Mouse (Mus musculus): Measurements from ENCODE around the gene March10.
A peak's percentile ranks its signal among the peaks of the same experiment; 100 is the strongest.

Gene March10

GRCm38 (mm10) chr11:105407846-105408441, 48.6 kb downstream of the March10 start:
- no peak for DNase-seq (ENCODE audit: low spot score in 2 of 2)

GRCm38 (mm10) chr11:105402355-105402754, 54.2 kb downstream of the March10 start:
- no peak for DNase-seq (ENCODE audit: low spot score in 2 of 2)

- no peak for DNase-seq (ENCODE audit: low spot score in 2 of 2)
Observed at GRCm38 (mm10) chr11:105390290-105390689, 66.2 kb downstream of the March10 start.

GRCm38 (mm10) chr11:105388636-105389035, 67.9 kb downstream of the March10 start:
- no peak for DNase-seq (ENCODE audit: low spot score in 2 of 2)

GRCm38 (mm10) chr11:105385266-105385665, 71.3 kb downstream of the March10 start:
- no peak for DNase-seq (ENCODE audit: low spot score in 2 of 2)

- DNase-seq (ENCODE audit: low spot score in 2 of 2): no peak
Observed at GRCm38 (mm10) chr11:105375821-105376235, 80.7 kb downstream of the March10 start.

DNA sequence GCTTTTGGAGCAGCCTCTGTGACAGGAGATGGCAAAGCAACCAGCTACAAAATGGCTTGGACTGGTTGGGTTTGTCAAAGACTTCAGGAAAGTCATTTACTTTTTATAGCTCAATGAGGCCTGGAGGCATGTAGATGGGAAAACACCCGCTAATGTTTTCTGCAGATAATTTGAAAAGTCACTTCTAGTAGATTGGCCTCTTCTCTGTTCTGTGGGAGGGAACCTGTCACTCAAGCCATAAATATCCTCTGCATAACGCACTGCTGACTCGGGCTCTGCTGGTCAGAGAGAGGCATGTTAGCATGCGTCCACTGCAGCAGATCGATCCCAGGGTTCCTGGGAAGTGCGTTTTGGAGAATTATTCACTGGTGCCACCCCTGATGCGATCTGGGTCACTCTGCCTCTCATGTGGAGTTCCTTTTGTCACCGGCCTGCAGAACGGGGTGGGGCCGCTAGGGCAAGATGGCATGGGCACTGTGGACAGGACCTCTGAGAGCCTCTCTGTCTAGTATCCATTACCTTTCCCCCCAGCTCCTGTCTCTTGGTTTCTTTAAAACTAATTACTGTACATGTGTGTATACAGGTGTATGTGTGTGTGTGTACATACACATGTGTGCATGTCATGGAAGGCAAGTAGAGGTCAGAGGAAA, 81.9 kb downstream of the March10 start:
- DNase-seq (ENCODE audit: low spot score in 2 of 2): no peak

- no peak for DNase-seq (ENCODE audit: low spot score in 2 of 2)
Observed at GRCm38 (mm10) chr11:105373881-105374280, 82.7 kb downstream of the March10 start.

- DNase-seq (ENCODE audit: low spot score in 2 of 2): no peak
Observed at GRCm38 (mm10) chr11:105371818-105372217, 84.7 kb downstream of the March10 start.

- no peak for DNase-seq (ENCODE audit: low spot score in 2 of 2)
Observed at GRCm38 (mm10) chr11:105369526-105370386, 86.8 kb downstream of the March10 start.

- DNase-seq (ENCODE audit: low spot score in 2 of 2): no peak
Observed at GRCm38 (mm10) chr11:105368833-105369232, 87.7 kb downstream of the March10 start.

DNA sequence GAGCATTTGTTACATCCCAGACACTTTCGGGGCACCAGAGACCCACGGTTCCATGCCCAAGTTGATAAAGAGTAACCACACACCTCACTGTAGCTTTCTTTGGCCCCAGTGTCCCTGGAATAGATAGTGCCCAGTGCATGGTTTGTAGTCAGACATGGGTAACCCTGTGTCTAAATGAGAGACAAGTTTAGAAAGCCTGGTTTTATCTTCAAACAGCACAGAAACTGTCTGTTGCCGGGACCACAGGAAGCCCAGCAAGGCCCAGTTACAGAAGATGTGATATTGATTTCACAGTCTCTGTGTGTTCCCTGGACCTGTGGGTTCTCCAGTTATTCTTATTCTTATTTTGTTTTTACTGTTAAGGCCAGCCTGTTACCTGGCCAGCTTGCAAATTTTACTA, 89.4 kb downstream of the March10 start:
- DNase-seq (ENCODE audit: low spot score in 2 of 2): no peak

DNA sequence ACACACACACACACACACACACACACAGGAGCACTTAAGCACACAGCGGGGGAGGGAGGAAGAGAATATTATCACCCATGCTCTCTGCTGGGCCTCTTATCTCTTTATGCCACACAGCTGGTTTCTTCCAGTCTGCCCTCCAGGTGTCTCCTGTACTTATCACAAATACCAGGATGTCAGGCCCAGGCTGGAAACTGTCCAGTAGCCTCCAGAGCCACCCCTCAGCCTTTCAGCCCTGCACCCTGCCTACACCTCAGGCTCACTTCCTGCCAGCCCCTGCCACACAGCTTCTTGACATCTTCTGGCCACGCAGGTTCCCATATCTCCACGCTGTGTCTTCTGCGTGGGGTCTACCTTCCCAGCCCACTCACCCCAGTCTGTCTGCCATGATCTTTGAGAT, 90.5 kb downstream of the March10 start:
- DNase-seq (ENCODE audit: low spot score in 2 of 2): no peak

GRCm38 (mm10) chr11:105365611-105366010, 90.9 kb downstream of the March10 start:
- no peak for DNase-seq (ENCODE audit: low spot score in 2 of 2)

GRCm38 (mm10) chr11:105364386-105365065, 92.0 kb downstream of the March10 start:
- DNase-seq (ENCODE audit: low spot score in 2 of 2): no peak

GRCm38 (mm10) chr11:105363598-105364385, 92.7 kb downstream of the March10 start:
- peak; percentile 53 to 58 for DNase-seq (ENCODE audit: low spot score in 2 of 2)

GRCm38 (mm10) chr11:105362946-105363597, 93.5 kb downstream of the March10 start:
- DNase-seq (ENCODE audit: low spot score in 2 of 2): peak; percentile 78 to 81

- DNase-seq (ENCODE audit: low spot score in 2 of 2): no peak
Observed at GRCm38 (mm10) chr11:105362041-105362765, 94.3 kb downstream of the March10 start.

DNA sequence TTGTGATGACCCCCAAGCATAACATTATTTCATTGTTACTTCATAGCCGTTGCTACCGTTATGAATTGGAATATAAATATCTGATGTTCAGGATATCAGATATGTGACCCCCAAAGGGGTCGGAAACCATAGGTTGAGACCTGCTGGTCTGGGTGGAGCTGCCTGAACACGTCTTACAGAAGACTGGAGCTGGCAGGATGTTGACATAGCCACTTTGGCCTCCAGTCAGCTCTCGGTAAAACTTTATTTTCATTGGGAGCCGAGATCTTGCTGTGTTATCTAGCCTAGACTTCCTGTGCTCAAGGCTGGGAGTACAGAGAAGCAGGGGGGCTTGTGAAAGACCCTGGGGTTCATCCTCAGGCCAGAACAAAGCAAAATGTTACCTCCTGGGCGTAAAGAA, 100.2 kb downstream of the March10 start:
- DNase-seq (ENCODE audit: low spot score in 2 of 2): no peak

GRCm38 (mm10) chr11:105353891-105354280, 102.6 kb downstream of the March10 start:
- DNase-seq (ENCODE audit: low spot score in 2 of 2): no peak
